Mouse (Mus musculus) frontal cortex, postnatal 36 days (tissue): ENCODE measurements around the gene Atg7.
A peak's percentile ranks its signal among the peaks of the same experiment; 100 is the strongest.

Experiments
- DNase-seq, 2 experiments: peaks; one replicate each; pipeline ENCODE4 v3.0.0; 2022; ENCODE audit warnings: low spot score in 2 of 2

Gene Atg7

GRCm38 (mm10) chr6:114817948-114818347 is 175.1 kb downstream of the Atg7 start:
- DNase-seq = no peak

- DNase-seq = no peak
Measured at GRCm38 (mm10) chr6:114818471-114818870, 175.6 kb downstream of the Atg7 start.

DNA sequence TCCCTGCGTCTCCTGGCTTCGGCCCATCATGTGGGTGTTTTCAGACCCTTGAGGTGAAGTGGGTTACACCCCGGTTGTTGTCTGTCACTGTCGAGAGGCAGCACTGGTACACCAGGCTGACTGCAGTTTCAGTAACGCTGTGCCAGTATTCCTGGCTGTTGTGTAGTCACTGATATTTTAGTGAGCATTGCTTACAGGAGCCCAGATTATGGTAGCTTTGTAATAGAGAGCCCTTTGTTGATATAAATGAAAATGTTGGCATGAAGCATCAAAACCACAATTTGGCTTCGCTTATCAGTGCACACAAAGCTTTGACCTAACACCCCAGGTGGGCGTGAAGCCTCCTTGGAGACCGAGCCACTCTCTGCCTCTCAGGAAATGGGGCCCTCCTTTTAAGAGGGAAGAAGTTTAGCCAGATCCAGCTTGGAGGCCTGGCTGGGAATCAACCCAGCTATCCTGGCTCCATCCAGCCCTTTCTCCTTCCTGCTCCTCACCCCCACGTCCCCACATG is 177.1 kb downstream of the Atg7 start:
- no peak for DNase-seq

- no peak for DNase-seq
Measured at GRCm38 (mm10) chr6:114821646-114822045, 178.7 kb downstream of the Atg7 start.

DNA sequence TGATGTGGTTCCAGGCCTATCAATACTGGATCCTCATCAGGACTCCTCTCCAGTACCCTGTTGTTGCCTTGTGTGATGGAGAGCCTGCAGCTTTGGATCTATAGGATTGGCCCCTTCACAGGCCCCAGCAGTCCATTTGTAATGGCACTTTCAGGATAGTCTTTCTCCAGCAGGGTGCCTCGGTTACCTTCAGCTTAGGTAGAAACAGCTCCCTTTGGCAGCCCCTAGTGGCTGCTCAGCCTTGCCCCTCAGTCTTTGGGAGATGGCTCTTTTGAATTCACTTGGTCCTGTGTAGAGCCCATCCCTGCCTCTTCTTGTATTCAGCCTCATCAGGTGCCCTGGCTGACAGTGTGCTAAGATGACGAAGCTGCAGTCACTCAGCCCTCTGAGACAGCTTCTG is 184.0 kb downstream of the Atg7 start:
- no peak for DNase-seq

- no peak for DNase-seq
Measured at GRCm38 (mm10) chr6:114829660-114830438, 187.0 kb downstream of the Atg7 start.

DNA sequence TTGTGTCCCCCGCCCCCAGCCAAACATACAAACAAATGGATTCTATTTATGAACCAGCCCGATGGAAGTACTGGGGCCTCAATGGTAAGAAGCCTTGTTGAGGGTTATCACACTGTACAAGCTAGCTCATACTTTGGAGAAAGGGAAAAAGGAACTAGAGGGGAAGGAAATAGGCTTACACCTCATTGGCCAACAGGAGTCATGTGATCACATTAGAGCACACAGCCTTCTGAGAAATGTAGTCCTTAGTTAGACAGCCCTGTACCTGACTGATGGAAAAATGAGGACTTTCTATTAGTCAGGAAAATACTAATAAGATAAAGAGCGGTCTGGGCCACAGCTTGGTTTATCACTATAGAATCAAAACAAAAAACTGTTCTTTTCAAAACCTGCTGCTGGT is 188.9 kb downstream of the Atg7 start:
- DNase-seq = no peak

DNA sequence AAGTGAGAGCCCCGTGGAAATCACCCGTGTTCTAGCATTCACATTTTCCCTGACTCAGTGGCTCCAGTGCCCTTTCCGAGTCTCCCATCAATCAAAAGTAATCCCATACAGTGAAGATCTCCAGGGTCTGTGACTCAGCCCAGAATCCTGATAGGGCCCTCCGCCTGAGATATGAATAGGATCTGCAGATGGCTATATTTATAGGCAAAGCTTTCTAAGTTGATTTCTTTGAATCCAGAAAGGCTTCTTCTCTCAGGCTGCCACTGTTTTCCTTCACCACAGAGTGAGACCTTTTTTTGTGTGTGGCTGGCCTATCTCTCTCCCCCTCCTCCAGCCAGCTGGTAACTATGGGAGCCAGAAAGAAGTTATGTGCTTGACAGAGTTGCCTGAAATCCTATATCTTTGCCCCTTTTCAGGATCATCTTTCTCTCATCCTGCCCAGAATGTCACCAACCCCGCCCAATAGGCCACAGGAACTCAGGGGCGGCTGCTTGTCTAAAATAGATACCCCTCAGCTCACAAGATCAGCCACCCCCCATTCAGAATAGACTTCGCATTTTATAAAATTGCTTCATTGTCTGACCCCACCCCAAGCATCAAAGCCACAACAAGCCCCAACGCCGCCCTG is 190.3 kb downstream of the Atg7 start:
- DNase-seq = peak in 1 of 2 experiments; percentile 19

GRCm38 (mm10) chr6:114833791-114834346 is 191.0 kb downstream of the Atg7 start:
- DNase-seq = no peak

DNA sequence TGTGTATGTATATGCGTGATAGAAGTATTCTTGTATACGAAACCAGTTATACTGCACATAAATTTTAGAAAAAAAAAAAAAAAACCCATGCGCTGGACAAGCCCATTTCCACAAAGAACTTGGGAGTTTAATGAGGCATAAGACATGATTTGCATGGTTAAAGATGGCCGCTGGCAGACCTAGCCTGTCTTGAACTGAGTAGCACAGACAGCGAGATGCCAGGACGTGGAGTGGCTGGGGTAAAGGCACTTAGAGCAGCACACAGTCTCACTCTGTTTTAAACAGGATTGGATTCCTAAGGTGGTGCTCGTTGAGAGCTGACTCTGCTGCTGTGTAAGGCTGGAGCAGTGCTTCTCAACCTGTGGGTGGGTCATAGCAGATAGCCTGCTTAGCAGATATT is 192.4 kb downstream of the Atg7 start:
- DNase-seq = no peak

- DNase-seq = no peak
Measured at GRCm38 (mm10) chr6:114835752-114836151, 192.9 kb downstream of the Atg7 start.

- no peak for DNase-seq
Measured at GRCm38 (mm10) chr6:114836433-114836832, 193.5 kb downstream of the Atg7 start.

DNA sequence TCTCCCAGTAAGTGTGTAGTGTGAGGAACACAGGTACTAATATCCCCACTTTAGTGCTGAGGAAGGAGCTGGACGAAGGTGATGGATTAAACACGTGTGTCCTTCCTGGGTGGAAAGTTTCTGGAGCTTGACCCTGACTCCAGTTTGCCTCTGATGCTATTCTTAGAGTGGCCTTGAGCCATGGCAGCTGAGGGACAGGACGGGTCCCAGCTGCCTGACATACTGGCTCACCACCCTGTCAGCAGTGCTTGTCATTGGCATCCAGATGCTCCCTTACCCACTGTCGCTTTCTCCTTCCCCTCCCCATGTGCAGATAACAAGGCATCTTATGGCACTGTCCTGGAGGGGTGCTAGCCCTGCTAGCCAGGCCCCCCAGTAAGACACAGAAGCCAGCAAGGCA is 196.0 kb downstream of the Atg7 start:
- no peak for DNase-seq

DNA sequence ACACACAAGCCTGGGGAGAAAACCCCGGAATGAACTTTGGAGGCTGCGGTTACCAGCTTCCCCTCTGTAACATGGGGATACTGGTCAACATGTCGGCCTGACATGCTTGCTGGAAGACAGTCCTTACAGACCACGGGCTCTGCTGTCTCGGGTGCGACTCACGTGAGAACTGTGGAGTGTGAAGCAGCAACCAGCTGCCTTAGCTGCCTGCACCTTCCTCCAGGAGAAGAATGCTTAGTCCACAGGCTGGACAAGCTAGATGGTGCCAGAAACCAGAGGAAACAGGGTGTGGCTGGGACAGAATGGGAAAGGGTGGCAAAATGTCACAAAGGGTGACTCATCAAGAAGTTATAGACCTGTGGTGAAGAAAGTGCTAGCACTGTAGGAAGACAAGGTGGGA is 197.1 kb downstream of the Atg7 start:
- DNase-seq = no peak

- DNase-seq = no peak
Measured at GRCm38 (mm10) chr6:114842131-114842530, 199.2 kb downstream of the Atg7 start.

GRCm38 (mm10) chr6:114842863-114843262 is 200.0 kb downstream of the Atg7 start:
- no peak for DNase-seq

GRCm38 (mm10) chr6:114846153-114846772 is 203.4 kb downstream of the Atg7 start:
- DNase-seq = no peak

GRCm38 (mm10) chr6:114847582-114848174 is 204.8 kb downstream of the Atg7 start:
- DNase-seq = no peak

- DNase-seq = no peak
Measured at GRCm38 (mm10) chr6:114848761-114849160, 205.9 kb downstream of the Atg7 start.

DNA sequence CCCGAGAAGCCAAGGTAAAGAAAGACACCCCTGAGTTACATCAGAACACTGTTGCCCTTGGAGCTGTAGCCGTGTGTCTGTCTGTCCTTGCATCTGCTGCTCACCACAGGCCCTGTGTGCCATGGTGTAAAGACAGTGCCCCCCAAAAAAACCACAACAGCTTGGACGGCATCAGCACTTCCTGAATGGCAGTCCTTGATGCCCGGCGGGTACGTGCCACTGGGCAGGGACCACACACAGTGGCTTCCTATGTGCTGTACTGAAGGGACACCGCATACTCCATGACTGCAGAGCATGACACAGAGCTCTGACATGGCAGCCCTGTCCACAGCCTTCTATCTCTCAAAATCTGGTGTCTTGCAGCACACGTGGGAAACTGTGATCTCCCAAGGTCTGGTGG is 206.9 kb downstream of the Atg7 start:
- DNase-seq = no peak

- no peak for DNase-seq
Measured at GRCm38 (mm10) chr6:114851688-114852087, 208.8 kb downstream of the Atg7 start.

DNA sequence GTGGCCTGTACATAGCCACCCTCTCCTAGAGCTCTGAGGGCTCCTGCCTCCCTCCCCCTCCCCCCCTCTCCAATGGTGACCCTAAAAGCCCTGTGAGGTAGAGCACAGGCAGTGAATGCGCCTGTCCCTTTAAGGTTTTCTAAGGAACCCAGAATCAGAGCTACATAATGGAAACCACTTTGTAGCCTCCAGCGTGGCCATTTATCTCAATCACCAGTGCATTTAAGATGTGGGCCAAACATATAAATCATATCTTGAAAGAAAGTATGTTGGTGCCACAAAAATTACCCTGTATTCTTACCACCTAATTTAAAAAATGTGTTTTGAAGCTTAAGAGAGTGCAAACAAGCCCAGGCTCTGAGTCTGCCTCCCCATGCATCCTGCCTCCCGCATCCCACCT is 209.8 kb downstream of the Atg7 start:
- DNase-seq = no peak
